Mouse (Mus musculus) stomach, postnatal 0 days (tissue): ENCODE results near the gene Ero1lb.

ENCODE experiments used
- CTCF ChIP-seq: IDR thresholded peaks from 2 replicates; pipeline ENCODE4 v1.5.1; 2016; ENCODE audit warnings: antibody characterized with exemption, low read depth, mild to moderate bottlenecking, moderate library complexity
- EP300 ChIP-seq: optimal IDR thresholded peaks from 2 replicates; pipeline ENCODE3; 2016; ENCODE audit warnings: antibody characterized with exemption

DNA sequence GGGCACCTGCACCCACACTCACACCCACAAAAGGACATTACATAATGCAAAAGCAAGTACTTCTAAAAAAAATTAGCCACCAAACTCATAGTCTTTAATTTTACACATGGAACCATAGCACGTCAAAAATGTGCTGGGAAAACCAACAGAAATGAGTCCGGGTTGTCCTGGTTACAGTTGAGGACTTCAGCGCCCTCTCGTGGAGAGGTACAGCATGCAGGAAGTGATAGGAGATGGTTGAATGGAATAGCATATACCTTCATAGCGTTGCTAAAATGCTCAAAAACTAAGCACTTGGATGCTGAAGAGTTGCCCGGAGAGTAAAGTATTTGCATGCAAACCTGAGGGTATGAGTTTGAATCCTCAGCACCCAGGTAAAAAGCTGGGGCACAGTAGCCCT is 27.7 kb upstream of the Ero1lb start:
- no peak for TF ChIP-seq EP300
- peak; percentile 75 for TF ChIP-seq CTCF
